Mouse (Mus musculus) ES-E14 (cell line): ENCODE data around the gene Dscam. TPM values are rescaled to one million over a fixed set of nuclear protein-coding genes. Genes with fewer than 3 reads are reported as not detected.

Source experiments
- DNase-seq: peaks from one replicate; pipeline ENCODE4 v3.0.0-alpha.2; 2013; ENCODE audit warnings: low read depth, low spot score
- H3K27ac ChIP-seq: 2 replicates; pipeline ENCODE4 v1.5.1; 2012; ENCODE audit warnings: low read depth, mild to moderate bottlenecking, low read length, moderate library complexity, mixed read lengths; ENCODE audit not compliant: poor library complexity, insufficient read depth, severe bottlenecking
- H3K36me3 ChIP-seq: 2 replicates; pipeline ENCODE4 v1.6.1; 2012; ENCODE audit warnings: mild to moderate bottlenecking, low read length, moderate library complexity, mixed read lengths; ENCODE audit not compliant: control insufficient read depth, poor library complexity, insufficient read depth, severe bottlenecking
- H3K4me1 ChIP-seq, 2 experiments: fragments of 150-350 bp in 1 of 2; sonication (generic) in 1 of 2; 2 replicates each; pipeline ENCODE4 v1.6.1; 2012; ENCODE audit warnings: low read length in 2 of 2, mild to moderate bottlenecking in 1 of 2, mixed read lengths in 1 of 2; ENCODE audit not compliant: control insufficient read depth in 2 of 2, insufficient read depth in 2 of 2, poor library complexity in 1 of 2
- H3K4me3 ChIP-seq, 2 experiments: fragments of 150-350 bp in 1 of 2; sonication (generic) in 1 of 2; 2 replicates each; pipeline ENCODE4 v1.5.1; 2012; ENCODE audit warnings: low read length in 2 of 2, low read depth in 1 of 2, mild to moderate bottlenecking in 1 of 2, mixed read lengths in 1 of 2; ENCODE audit not compliant: insufficient read depth in 1 of 2, poor library complexity in 1 of 2, severe bottlenecking in 1 of 2
- H3K9ac ChIP-seq: 2 replicates; pipeline ENCODE4 v1.6.1; 2012; ENCODE audit warnings: low read depth, mild to moderate bottlenecking, low read length, mixed read lengths; ENCODE audit not compliant: poor library complexity, insufficient read depth, severe bottlenecking
- H3K9me3 ChIP-seq: fragments of 150-350 bp; sonication (generic); 2 replicates; pipeline ENCODE4 v1.6.1; 2012; ENCODE audit warnings: low read depth, mild to moderate bottlenecking, low read length; ENCODE audit not compliant: control insufficient read depth, insufficient read depth
- CHD2 ChIP-seq: IDR thresholded peaks from 2 replicates; pipeline ENCODE4 v1.6.1; 2014; ENCODE audit warnings: mild to moderate bottlenecking, low read depth, low read length, inconsistent platforms
- HCFC1 ChIP-seq: IDR thresholded peaks from 2 replicates; pipeline ENCODE4 v1.6.1; 2012; ENCODE audit warnings: low read length, inconsistent platforms, borderline replicate concordance; ENCODE audit not compliant: insufficient read depth
- MAFK ChIP-seq: IDR thresholded peaks from 2 replicates; pipeline ENCODE4 v1.6.1; 2014; ENCODE audit warnings: mild to moderate bottlenecking, low read depth, low read length, inconsistent platforms; ENCODE audit not compliant: insufficient read depth
- ZC3H11A ChIP-seq: IDR thresholded peaks from 2 replicates; pipeline ENCODE4 v1.6.1; 2012; ENCODE audit warnings: low read depth, mild to moderate bottlenecking, inconsistent platforms, low read length, borderline replicate concordance
- ZNF384 ChIP-seq: IDR thresholded peaks from 2 replicates; pipeline ENCODE4 v1.6.1; 2012; ENCODE audit warnings: low read depth, low read length, inconsistent platforms
- in situ Hi-C, 2 experiments: fragments of 600-800 bp; cut with MboI; formaldehyde crosslinking; loops; one replicate each; pipeline ENCODE4 v1.15.1; 2025; ENCODE audit warnings: low sequenced_read_pairs in 2 of 2, inconsistent platforms in 1 of 2; ENCODE audit not compliant: unreplicated experiment in 2 of 2
- total RNA-seq: library from RNA; depleted of rRNA; stranded (reverse); fragments of 300-350 nt; gene quantifications from 2 replicates; pipeline ENCODE4 v1.2.3, GENCODE M21; 2012

Dscam gene
- total RNA-seq, 1 experiment: 0.04 TPM

GRCm38 (mm10) chr16:96754971-96755504 lies 415.5 kb downstream of the Dscam start:
- no peaks in the 10 kb centered on the region for H3K36me3 ChIP-seq
- DNase-seq: no peak
- TF ChIP-seq HCFC1: no peak
- TF ChIP-seq CHD2: no peak
- TF ChIP-seq ZNF384: no peak
- H3K4me3 ChIP-seq: no peak overlapping the region
- H3K27ac ChIP-seq: no peak overlapping the region
- in situ Hi-C loops: no loop called here
- H3K9me3 ChIP-seq: no peaks in the 10 kb centered on the region
- H3K4me1 ChIP-seq: peaks cover 0 to 21% of the 10 kb centered on the region in 2 experiments; a peak in 3 of 4 replicates
- H3K9ac ChIP-seq: no peak overlapping the region

DNA sequence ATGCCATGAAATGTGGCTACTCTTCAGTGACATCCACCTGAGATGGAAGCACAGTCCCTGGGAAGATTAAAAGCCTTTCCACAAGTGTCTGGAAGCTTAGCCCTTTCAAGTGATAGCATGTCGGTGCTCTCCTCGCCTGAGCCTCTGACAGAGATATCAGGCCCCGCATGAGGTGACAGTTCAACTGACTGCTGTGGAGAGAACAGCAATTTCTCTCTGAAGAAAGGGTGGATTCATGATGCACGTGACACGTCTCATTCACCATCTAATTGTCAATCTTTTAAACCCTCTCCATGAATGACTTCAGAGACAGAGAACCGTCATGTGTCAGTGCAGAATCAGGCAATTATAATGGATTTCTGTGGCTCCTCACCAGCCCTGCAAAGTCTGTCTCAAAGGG lies 416.2 kb downstream of the Dscam start:
- Histone ChIP-seq H3K9ac (no peak overlapping the region), H3K9me3 (no peaks in the 10 kb centered on the region), H3K4me3 (no peak overlapping the region), H3K4me1 (peaks cover 0 to 19% of the 10 kb centered on the region in 2 experiments; a peak in 3 of 4 replicates), H3K27ac (no peak overlapping the region), H3K36me3 (no peaks in the 10 kb centered on the region)
- no peak for DNase-seq
- in situ Hi-C loops: no loop called here
- TF ChIP-seq CHD2: no peak
- TF ChIP-seq HCFC1: no peak
- no peak for TF ChIP-seq ZC3H11A
- no peak for TF ChIP-seq MAFK
- TF ChIP-seq ZNF384: no peak

GRCm38 (mm10) chr16:96753781-96754173 lies 416.8 kb downstream of the Dscam start:
- Histone ChIP-seq H3K4me3 (no peak overlapping the region), H3K27ac (no peak overlapping the region), H3K36me3 (no peaks in the 10 kb centered on the region), H3K4me1 (peaks cover 0 to 14% of the 10 kb centered on the region in 2 experiments; a peak in 3 of 4 replicates), H3K9me3 (no peaks in the 10 kb centered on the region), H3K9ac (no peak overlapping the region)
- in situ Hi-C loops: no loop called here
- TF ChIP-seq CHD2: no peak
- no peak for TF ChIP-seq ZC3H11A
- no peak for TF ChIP-seq MAFK
- TF ChIP-seq ZNF384: no peak
- no peak for TF ChIP-seq HCFC1
- no peak for DNase-seq

DNA sequence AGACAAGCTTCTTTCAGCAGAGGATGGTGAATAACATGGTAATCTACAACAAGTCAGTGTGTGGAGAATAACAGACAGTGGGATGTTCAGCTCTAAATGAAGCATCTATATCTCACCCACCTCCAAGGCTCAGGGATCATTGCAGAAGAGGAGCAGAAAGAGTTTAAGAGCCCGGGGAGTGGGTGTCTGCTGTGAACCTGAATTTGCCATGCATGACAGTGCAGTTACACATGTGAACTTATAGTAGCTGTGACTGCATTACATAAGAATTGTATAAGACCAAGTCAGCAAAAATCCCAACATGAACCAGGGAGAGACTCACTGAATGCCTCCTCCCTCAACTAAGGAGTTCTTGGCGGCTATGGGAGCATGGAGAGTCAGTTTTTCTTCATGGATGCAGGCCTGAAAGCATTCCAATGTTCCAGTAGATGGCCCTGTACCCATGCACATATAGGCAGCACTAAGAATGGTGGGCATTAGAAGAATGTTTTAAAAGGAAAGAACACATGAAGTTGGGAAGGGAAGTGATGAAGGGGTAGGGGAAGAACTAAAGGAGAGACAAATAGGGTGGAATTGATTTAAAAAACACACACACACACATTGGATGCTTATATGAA lies 417.3 kb downstream of the Dscam start:
- DNase-seq: no peak
- no peaks in the 10 kb centered on the region for H3K36me3 ChIP-seq
- TF ChIP-seq ZC3H11A (no peak), HCFC1 (no peak), ZNF384 (no peak), CHD2 (no peak), MAFK (no peak)
- in situ Hi-C loops: no loop called here
- H3K27ac ChIP-seq: no peak overlapping the region
- H3K9me3 ChIP-seq: no peaks in the 10 kb centered on the region
- H3K4me1 ChIP-seq: peaks cover 0 to 10% of the 10 kb centered on the region in 2 experiments; a peak in 3 of 4 replicates
- H3K4me3 ChIP-seq: no peak overlapping the region
- no peak overlapping the region for H3K9ac ChIP-seq
